Mouse (Mus musculus) cortical plate, adult 2 months (tissue): Measurements from ENCODE around the gene Nipa1.
"Not testable (repeated sequence)": the region's sequence is repeated elsewhere in the genome, so short reads cannot be mapped to it uniquely, and the experiment has no call there.

Experiments used
- CTCF ChIP-seq: fragments of 200-500 bp; IDR thresholded peaks from 2 replicates; pipeline ENCODE4 v1.5.1; 2011; ENCODE audit warnings: mild to moderate bottlenecking, control low read depth, low read length; ENCODE audit not compliant: insufficient read depth; ENCODE audit errors: extremely low read depth
- POLR2A ChIP-seq: fragments of 200-500 bp; IDR thresholded peaks from 2 replicates; pipeline ENCODE4 v1.6.1; 2011; ENCODE audit warnings: mild to moderate bottlenecking, low read length, control low read depth; ENCODE audit not compliant: insufficient read depth; ENCODE audit errors: extremely low read depth

DNA sequence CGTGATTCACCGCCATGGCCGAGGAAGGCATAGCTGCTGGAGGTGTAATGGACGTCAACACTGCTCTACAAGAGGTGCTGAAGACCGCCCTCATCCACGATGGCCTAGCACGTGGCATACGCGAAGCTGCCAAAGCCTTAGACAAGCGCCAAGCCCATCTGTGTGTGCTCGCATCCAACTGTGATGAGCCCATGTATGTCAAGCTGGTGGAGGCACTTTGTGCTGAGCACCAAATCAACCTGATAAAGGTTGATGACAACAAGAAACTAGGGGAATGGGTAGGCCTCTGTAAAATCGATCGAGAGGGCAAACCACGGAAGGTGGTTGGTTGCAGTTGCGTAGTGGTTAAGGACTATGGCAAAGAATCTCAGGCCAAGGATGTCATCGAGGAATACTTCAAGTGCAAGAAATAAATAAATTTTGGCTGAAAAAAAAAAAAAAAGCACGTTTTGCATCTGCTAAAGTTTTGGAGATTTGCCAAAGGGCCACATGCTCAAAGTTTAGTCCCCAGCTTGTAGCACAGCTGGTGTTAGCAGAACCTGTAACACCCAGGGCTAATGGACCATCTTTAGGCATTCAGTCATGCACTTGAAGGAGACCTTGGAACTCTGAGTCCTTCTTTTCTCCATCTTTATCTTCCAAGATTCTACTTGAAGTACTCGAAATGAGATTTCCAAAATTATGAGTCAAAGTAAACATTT lies 5.6 kb downstream of the Nipa1 start:
- not testable (repeated sequence) for TF ChIP-seq CTCF, POLR2A
